Mouse (Mus musculus): ENCODE measurements around the gene Cmah. TPM values are rescaled to one million over a fixed set of nuclear protein-coding genes. Genes with fewer than 3 reads are reported as not detected.
"Not testable (repeated sequence)": the region's sequence is repeated elsewhere in the genome, so short reads cannot be mapped to it uniquely, and the experiment has no call there.

Cmah gene
- total RNA-seq, 2 experiments from 2014 or later = 2.5 to 5.0 TPM

- DNase-seq = no peak
Measured at GRCm38 (mm10) chr13:24340462-24340861, 13.3 kb downstream of the Cmah start.

DNA sequence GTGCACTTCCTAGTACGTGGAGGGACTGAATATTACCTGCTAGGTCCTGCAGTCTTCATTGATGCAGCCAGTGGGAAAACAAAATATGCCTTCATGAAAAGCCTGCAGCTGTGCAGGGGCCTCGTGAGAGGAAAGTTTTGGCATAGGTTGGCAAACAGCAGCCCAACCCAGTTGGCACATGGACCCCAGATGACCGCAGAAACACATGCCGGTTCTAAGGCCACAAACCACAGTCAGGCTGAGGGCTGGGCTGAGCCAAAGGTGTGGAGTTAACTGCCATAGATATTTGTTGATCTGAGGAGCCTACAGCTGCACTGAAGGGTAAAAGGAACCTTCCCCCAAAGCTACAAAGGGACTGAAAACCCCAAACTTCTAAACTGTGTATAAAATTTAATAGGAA, 14.9 kb downstream of the Cmah start:
- DNase-seq = no peak

- DNase-seq = no peak
Measured at GRCm38 (mm10) chr13:24353004-24353403, 25.8 kb downstream of the Cmah start.

DNA sequence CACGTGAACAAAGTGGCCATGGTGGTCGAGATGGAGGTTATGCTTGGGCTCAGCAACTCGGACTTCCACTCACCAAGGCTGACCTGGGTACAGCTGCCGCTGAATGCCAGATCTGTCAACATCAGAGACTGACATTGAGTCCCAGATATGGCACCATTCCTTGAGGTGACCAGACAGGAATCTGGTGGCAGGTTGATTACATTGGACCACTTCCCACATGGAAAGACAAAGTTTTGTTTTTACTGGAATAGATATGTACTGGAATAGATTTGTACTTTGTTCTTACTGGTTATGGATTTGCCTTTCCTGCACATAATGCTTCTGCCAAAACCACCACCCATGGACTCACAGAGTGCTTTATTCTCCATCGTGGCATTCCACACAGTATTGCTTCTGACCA, 27.5 kb downstream of the Cmah start:
- DNase-seq = no peak

DNA sequence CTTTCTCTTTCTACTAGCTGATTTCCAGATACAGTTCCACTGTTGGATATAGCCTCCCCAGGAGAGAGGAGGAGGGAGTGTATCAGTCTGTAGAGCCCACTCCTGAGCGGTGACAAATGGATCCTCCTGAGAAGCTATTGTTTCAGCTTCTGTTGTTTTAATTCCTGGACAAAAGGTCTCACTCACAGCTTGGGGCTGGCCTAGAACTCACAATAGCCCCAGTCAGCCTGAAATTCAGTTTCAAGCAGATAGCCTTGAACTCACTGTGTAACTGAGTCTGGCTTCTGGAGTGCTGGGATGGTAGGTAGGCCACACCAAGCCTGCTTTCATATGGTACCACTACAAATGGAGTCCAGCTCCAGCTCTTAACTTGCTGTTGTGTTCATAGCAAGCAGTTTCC, 32.0 kb downstream of the Cmah start:
- no peak for DNase-seq

- DNase-seq = no peak
Measured at GRCm38 (mm10) chr13:24365191-24365590, 38.0 kb downstream of the Cmah start.

GRCm38 (mm10) chr13:24372893-24373599, 45.8 kb downstream of the Cmah start:
- no peak for DNase-seq

GRCm38 (mm10) chr13:24374606-24375005, 47.4 kb downstream of the Cmah start:
- DNase-seq = not testable (repeated sequence)

- peak; percentile 37 to 55 for DNase-seq
Measured at GRCm38 (mm10) chr13:24375320-24376203, 48.4 kb downstream of the Cmah start.

GRCm38 (mm10) chr13:24380713-24381112, 53.5 kb downstream of the Cmah start:
- no peak for DNase-seq

GRCm38 (mm10) chr13:24383885-24384284, 56.7 kb downstream of the Cmah start:
- no peak for DNase-seq

- DNase-seq = no peak
Measured at GRCm38 (mm10) chr13:24391892-24392291, 64.7 kb downstream of the Cmah start.

- DNase-seq = no peak
Measured at GRCm38 (mm10) chr13:24392655-24393054, 65.5 kb downstream of the Cmah start.

- DNase-seq = peak in 1 of 2 experiments; percentile 29
Measured at GRCm38 (mm10) chr13:24393055-24393454, 65.9 kb downstream of the Cmah start.

- DNase-seq = peak in 1 of 2 experiments; percentile 49
Measured at GRCm38 (mm10) chr13:24395815-24396214, 68.6 kb downstream of the Cmah start.

DNA sequence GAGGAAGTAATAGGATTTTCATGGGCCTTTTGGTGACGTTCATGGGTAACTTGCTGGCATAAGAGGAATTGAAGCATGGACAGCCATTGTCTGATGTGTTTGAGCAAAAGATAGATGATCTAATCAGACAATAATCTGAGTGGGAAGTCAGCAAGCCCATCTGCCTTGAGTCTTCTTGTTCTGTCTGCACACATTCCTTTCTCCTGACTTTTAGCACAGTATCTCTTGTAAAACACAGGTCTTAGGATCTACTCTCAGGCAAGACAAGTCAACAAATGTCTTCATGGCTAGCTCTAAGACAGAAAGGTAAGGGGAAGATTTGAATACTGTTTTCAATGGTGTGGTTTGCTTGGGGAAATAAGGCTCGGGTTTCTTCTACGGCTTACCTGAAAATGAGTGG, 70.0 kb downstream of the Cmah start:
- DNase-seq = no peak

DNA sequence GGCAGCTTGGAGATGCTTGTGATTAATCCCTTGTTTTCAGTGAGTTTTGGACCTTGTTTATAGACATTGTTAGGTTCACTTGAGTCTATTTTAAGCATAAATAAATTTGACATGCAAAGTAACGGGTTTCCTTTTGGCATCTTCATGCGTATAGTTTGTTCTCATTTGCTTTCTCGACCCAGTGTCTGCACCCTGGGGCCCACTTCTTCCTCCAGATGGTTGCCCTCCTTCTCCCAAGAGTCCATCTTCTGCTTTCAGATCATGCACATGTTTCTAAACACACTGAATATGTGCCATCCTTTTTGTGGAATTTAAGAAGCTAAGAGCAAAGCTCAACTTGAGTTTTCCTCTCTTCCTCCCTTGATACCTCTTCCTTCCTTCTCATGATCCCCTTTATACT, 71.3 kb downstream of the Cmah start:
- DNase-seq = no peak

DNA sequence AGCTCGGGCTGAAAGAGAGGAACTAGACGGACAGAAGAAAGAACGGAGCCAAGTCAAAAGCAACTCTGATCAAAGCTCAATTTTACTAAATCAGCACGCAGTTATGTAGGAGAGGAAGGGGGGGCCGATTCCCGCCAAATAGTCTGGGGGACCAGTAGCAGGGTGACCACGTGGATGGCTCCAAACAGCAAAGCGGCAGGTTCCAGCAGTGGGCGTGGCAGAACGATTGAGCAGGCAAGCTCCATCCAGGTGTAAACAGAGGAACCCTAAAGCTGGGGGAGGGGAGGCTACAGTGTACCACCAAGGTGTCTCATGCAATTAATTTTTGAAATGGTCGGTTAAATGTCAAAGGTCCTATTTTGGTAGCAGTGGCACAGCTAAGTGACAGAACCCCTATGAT, 74.6 kb downstream of the Cmah start:
- not testable (repeated sequence) for DNase-seq

DNA sequence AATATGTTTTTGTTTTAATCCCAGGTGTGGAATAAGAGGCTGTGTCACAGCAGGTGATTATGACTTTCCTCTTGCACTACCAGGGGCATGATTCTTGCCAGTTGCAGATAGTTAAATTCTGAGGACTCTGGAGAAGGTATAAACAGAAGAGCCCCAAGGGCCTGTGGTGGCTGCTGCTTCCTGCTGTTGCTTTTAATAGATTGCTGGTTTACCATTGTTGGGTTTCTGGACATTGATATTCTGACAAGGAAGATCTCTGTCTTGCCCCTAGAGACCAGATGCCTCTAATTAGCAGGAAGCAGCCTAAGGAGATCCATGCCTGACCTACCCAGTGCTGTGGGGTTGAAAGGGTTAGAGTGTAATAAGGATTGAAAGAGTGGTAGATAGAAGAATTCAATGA, 75.8 kb downstream of the Cmah start:
- DNase-seq = no peak

DNA sequence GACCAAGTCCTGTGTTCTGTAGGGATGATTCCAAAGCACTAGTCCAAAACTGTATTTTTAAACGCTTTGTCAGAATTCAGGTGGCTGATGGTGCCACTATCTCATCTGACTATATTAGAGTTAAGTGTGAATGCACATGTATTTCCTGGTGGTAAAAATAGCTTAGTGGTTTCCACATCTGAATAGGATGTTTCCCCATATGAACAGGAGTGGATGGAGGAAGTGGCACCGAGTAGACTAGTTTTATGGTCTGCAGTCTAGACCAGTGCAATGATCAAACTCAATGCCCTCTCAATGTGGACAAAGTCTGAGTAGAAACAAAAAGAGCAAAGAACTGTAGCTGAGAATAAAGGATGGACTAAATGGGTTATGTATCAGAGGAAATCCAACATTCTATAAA, 79.6 kb downstream of the Cmah start:
- DNase-seq = no peak

GRCm38 (mm10) chr13:24414635-24415206, 87.5 kb downstream of the Cmah start:
- peak in 1 of 2 experiments; percentile 27 for DNase-seq

- DNase-seq = peak in 1 of 2 experiments; percentile 30
Measured at GRCm38 (mm10) chr13:24415506-24416206, 88.5 kb downstream of the Cmah start.

All from heart, adult 18-20 months (tissue).